In the genomic region with DNA sequence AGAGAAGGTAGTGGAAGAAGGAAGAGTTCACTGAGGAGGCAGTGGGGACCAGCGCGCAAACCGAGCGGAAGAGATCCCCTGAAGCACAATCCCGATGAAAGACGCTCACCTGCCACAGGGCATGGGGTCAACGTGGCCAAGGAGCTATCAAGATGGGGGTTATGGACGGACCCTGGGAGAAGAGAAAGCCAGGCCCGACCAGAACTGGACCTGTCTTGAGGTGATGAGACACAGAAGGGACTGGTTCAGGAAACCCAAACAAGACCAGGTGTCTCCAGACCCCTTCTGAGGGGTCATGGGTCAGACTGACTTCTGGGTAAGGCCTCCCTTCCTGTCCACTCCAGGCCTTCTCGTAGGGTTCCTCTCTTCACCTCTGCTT, we compare ENCODE assay signal across 8 mouse cellular contexts. TPM values are rescaled to one million over a fixed set of nuclear protein-coding genes. Genes with fewer than 3 reads are reported as not detected.
A peak's percentile ranks its signal among the peaks of the same experiment; 100 is the strongest.
DNase-seq lines count a peak whose midpoint lies in the region; ATAC-seq and TF ChIP-seq lines count a peak whose summit lies in the region.

No protein-coding gene starts in this region.

- ATAC-seq in kidney, postnatal 0 days (replicated peaks; ENCODE audit: low FRiP score, low read depth) = peak; percentile 52; the same call in 1 of the 2 replicates
- peak; percentile 16; the same call in 1 of the 2 replicates for ATAC-seq in hindbrain, postnatal 0 days
- peak; percentile 27 for ATAC-seq in midbrain, postnatal 0 days (ENCODE audit: low FRiP score)

- no peaks in the 10 kb centered on the region for H3K4me1 ChIP-seq in kidney, postnatal 0 days (replicated peaks; ENCODE audit: insufficient read depth, low read length)
- peaks cover 17% of the 10 kb centered on the region for H3K4me1 ChIP-seq in embryonic facial prominence, embryonic 10.5 days
- H3K4me1 ChIP-seq in hindbrain, postnatal 0 days (ENCODE audit: insufficient read depth, low read length) = no peaks in the 10 kb centered on the region
- peaks cover 4% of the 10 kb centered on the region; the same call in 1 of the 2 replicates for H3K4me1 ChIP-seq in midbrain, postnatal 0 days (ENCODE audit: insufficient read depth, low read length)

- no peak for DNase-seq in kidney, postnatal 0 days (ENCODE audit: low spot score)
- no peak for DNase-seq in kidney, adult 18-20 months
- DNase-seq in embryonic facial prominence, embryonic 10.5 days (ENCODE audit: low spot score) = no peak
- DNase-seq in hindbrain, postnatal 0 days (ENCODE audit: low spot score) = no peak
- DNase-seq in midbrain, postnatal 0 days (ENCODE audit: low spot score) = no peak
- no peak for DNase-seq in spleen, adult 18-20 months
- DNase-seq in kidney, postnatal 14 days = no peak
- no peak for DNase-seq in layer of hippocampus, adult 9-11 months

- WGBS in kidney, postnatal 0 days = 5% methylated on average over 10 of the region's 10 CpGs
- 8% methylated on average over 10 of the region's 10 CpGs for WGBS in embryonic facial prominence, embryonic 10.5 days
- 7% methylated on average over 10 of the region's 10 CpGs for WGBS in hindbrain, postnatal 0 days
- 7% methylated on average over 10 of the region's 10 CpGs for WGBS in midbrain, postnatal 0 days

- H3K9me3 ChIP-seq in kidney, postnatal 0 days (replicated peaks; ENCODE audit: low read length) = no peaks in the 10 kb centered on the region
- H3K9me3 ChIP-seq in embryonic facial prominence, embryonic 10.5 days = no peaks in the 10 kb centered on the region
- H3K9me3 ChIP-seq in hindbrain, postnatal 0 days (ENCODE audit: low read length) = no peaks in the 10 kb centered on the region
- H3K9me3 ChIP-seq in midbrain, postnatal 0 days (ENCODE audit: low read length) = no peaks in the 10 kb centered on the region

- H3K9ac ChIP-seq in kidney, postnatal 0 days (ENCODE audit: low read depth, low read length) = peak overlapping the region; percentile 93
- peak overlapping the region; percentile 92 for H3K9ac ChIP-seq in hindbrain, postnatal 0 days (replicated peaks; ENCODE audit: low read length)
- H3K9ac ChIP-seq in midbrain, postnatal 0 days (replicated peaks; ENCODE audit: low read length, poor library complexity, severe bottlenecking) = peak overlapping the region; percentile 94

- H3K4me2 ChIP-seq in kidney, postnatal 0 days (ENCODE audit: low read length) = peak overlapping the region; percentile 86
- peak overlapping the region; percentile 93 for H3K4me2 ChIP-seq in hindbrain, postnatal 0 days (ENCODE audit: low read depth, low read length)
- peak overlapping the region; percentile 79 for H3K4me2 ChIP-seq in midbrain, postnatal 0 days (ENCODE audit: low read depth, low read length, poor library complexity, severe bottlenecking)

- H3K36me3 ChIP-seq in kidney, postnatal 0 days (ENCODE audit: insufficient read depth, low read length) = 0 out of 2 replicates have a peak, but pooled peaks cover 26% of the 10 kb centered on the region
- H3K36me3 ChIP-seq in embryonic facial prominence, embryonic 10.5 days (replicated peaks) = peaks cover 57% of the 10 kb centered on the region
- peaks cover 18% of the 10 kb centered on the region for H3K36me3 ChIP-seq in hindbrain, postnatal 0 days (ENCODE audit: insufficient read depth, low read length)
- H3K36me3 ChIP-seq in midbrain, postnatal 0 days (ENCODE audit: insufficient read depth, low read length) = peaks cover 18% of the 10 kb centered on the region

- peak overlapping the region; percentile 95 for H3K4me3 ChIP-seq in kidney, postnatal 0 days (replicated peaks; ENCODE audit: low read depth, low read length)
- H3K4me3 ChIP-seq in embryonic facial prominence, embryonic 10.5 days = peak overlapping the region; percentile 98
- peak overlapping the region; percentile 98 for H3K4me3 ChIP-seq in hindbrain, postnatal 0 days (ENCODE audit: low read length)
- H3K4me3 ChIP-seq in midbrain, postnatal 0 days (ENCODE audit: low read depth, low read length) = peak overlapping the region; percentile 99

- peak overlapping the region; percentile 93 for H3K27ac ChIP-seq in kidney, postnatal 0 days
- peak overlapping the region; percentile 81 for H3K27ac ChIP-seq in embryonic facial prominence, embryonic 10.5 days (replicated peaks)
- H3K27ac ChIP-seq in hindbrain, postnatal 0 days = peak overlapping the region; percentile 90
- peak overlapping the region; percentile 87 for H3K27ac ChIP-seq in midbrain, postnatal 0 days (ENCODE audit: low read depth, low read length)

- H3K27me3 ChIP-seq in kidney, postnatal 0 days (ENCODE audit: insufficient read depth, low read length) = no peaks in the 10 kb centered on the region
- H3K27me3 ChIP-seq in embryonic facial prominence, embryonic 10.5 days (replicated peaks; ENCODE audit: low read depth, poor library complexity, severe bottlenecking) = no peaks in the 10 kb centered on the region
- H3K27me3 ChIP-seq in hindbrain, postnatal 0 days (ENCODE audit: insufficient read depth, low read length) = no peaks in the 10 kb centered on the region
- H3K27me3 ChIP-seq in midbrain, postnatal 0 days (ENCODE audit: insufficient read depth, low read length) = no peaks in the 10 kb centered on the region

- TF ChIP-seq CTCF in kidney, postnatal 0 days (IDR thresholded peaks at IDR 0.05; ENCODE audit: low read depth) = no peak
- TF ChIP-seq CTCF in hindbrain, postnatal 0 days (IDR thresholded peaks at IDR 0.05; ENCODE audit: low read depth) = no peak
- TF ChIP-seq CTCF in midbrain, postnatal 0 days (IDR thresholded peaks at IDR 0.05) = no peak

RNA-seq across cellular contexts. Expression of gene Mia3, which starts 23.5 kb away (rescaled TPM):
- 60.8 and 61.9 TPM in 2 replicates for polyA plus RNA-seq in kidney, postnatal 0 days (2015; fragmentation: Nextera tagmentation; extraction: Ambion mirVana)
- polyA plus RNA-seq in embryonic facial prominence, embryonic 10.5 days (2016; fragmentation: Nextera tagmentation; extraction: Ambion mirVana) = 89.1 and 95.6 TPM in 2 replicates
- 132 and 148 TPM in 2 replicates for total RNA-seq in hindbrain, postnatal 0 days (2014; rRNA removed)
- 98.1 and 98.8 TPM in 2 replicates for polyA plus RNA-seq in hindbrain, postnatal 0 days (2015; fragmentation: Nextera tagmentation; extraction: Ambion mirVana)
- 132 and 137 TPM in 2 replicates for total RNA-seq in midbrain, postnatal 0 days (2014; rRNA removed)
- 87.9 and 108 TPM in 2 replicates for polyA plus RNA-seq in midbrain, postnatal 0 days (2015; fragmentation: Nextera tagmentation; extraction: Ambion mirVana)

RNA-seq across cellular contexts. Expression of gene Taf1a, which starts 43.0 kb away (rescaled TPM):
- polyA plus RNA-seq in kidney, postnatal 0 days (2015; fragmentation: Nextera tagmentation; extraction: Ambion mirVana) = 12.1 and 13.0 TPM in 2 replicates
- polyA plus RNA-seq in embryonic facial prominence, embryonic 10.5 days (2016; fragmentation: Nextera tagmentation; extraction: Ambion mirVana) = 21.7 and 24.7 TPM in 2 replicates
- total RNA-seq in hindbrain, postnatal 0 days (2014; rRNA removed) = 7.2 and 12.7 TPM in 2 replicates
- 8.8 and 11.0 TPM in 2 replicates for polyA plus RNA-seq in hindbrain, postnatal 0 days (2015; fragmentation: Nextera tagmentation; extraction: Ambion mirVana)
- total RNA-seq in midbrain, postnatal 0 days (2014; rRNA removed) = 13.6 and 17.6 TPM in 2 replicates
- polyA plus RNA-seq in midbrain, postnatal 0 days (2015; fragmentation: Nextera tagmentation; extraction: Ambion mirVana) = 10.2 and 10.3 TPM in 2 replicates

RNA-seq across cellular contexts. Expression of gene Brox, which starts 48.7 kb away (rescaled TPM):
- 43.7 and 47.0 TPM in 2 replicates for polyA plus RNA-seq in kidney, postnatal 0 days (2015; fragmentation: Nextera tagmentation; extraction: Ambion mirVana)
- polyA plus RNA-seq in embryonic facial prominence, embryonic 10.5 days (2016; fragmentation: Nextera tagmentation; extraction: Ambion mirVana) = 34.8 and 35.5 TPM in 2 replicates
- total RNA-seq in hindbrain, postnatal 0 days (2014; rRNA removed) = 80.6 and 93.8 TPM in 2 replicates
- 82.3 and 84.4 TPM in 2 replicates for polyA plus RNA-seq in hindbrain, postnatal 0 days (2015; fragmentation: Nextera tagmentation; extraction: Ambion mirVana)
- 120 and 127 TPM in 2 replicates for total RNA-seq in midbrain, postnatal 0 days (2014; rRNA removed)
- 88.5 and 89.1 TPM in 2 replicates for polyA plus RNA-seq in midbrain, postnatal 0 days (2015; fragmentation: Nextera tagmentation; extraction: Ambion mirVana)

RNA-seq across cellular contexts. Expression of gene Aida, which starts 49.4 kb away (rescaled TPM):
- 32.5 and 36.9 TPM in 2 replicates for polyA plus RNA-seq in kidney, postnatal 0 days (2015; fragmentation: Nextera tagmentation; extraction: Ambion mirVana)
- polyA plus RNA-seq in embryonic facial prominence, embryonic 10.5 days (2016; fragmentation: Nextera tagmentation; extraction: Ambion mirVana) = 40.6 and 45.5 TPM in 2 replicates
- 48.5 and 63.1 TPM in 2 replicates for total RNA-seq in hindbrain, postnatal 0 days (2014; rRNA removed)
- polyA plus RNA-seq in hindbrain, postnatal 0 days (2015; fragmentation: Nextera tagmentation; extraction: Ambion mirVana) = 49.9 and 52.6 TPM in 2 replicates
- 64.5 TPM in 2 replicates for total RNA-seq in midbrain, postnatal 0 days (2014; rRNA removed)
- 40.0 and 44.8 TPM in 2 replicates for polyA plus RNA-seq in midbrain, postnatal 0 days (2015; fragmentation: Nextera tagmentation; extraction: Ambion mirVana)
